Mouse (Mus musculus): ENCODE measurements around the gene Spaca6. TPM values are rescaled to one million over a fixed set of nuclear protein-coding genes. Genes with fewer than 3 reads are reported as not detected.
A peak's percentile ranks its signal among the peaks of the same experiment; 100 is the strongest.
"Not testable (repeated sequence)": the region's sequence is repeated elsewhere in the genome, so short reads cannot be mapped to it uniquely, and the experiment has no call there.

Spaca6 gene
- polyA plus RNA-seq, 1 experiment from 2014 or later, result 43.0 TPM

DNA sequence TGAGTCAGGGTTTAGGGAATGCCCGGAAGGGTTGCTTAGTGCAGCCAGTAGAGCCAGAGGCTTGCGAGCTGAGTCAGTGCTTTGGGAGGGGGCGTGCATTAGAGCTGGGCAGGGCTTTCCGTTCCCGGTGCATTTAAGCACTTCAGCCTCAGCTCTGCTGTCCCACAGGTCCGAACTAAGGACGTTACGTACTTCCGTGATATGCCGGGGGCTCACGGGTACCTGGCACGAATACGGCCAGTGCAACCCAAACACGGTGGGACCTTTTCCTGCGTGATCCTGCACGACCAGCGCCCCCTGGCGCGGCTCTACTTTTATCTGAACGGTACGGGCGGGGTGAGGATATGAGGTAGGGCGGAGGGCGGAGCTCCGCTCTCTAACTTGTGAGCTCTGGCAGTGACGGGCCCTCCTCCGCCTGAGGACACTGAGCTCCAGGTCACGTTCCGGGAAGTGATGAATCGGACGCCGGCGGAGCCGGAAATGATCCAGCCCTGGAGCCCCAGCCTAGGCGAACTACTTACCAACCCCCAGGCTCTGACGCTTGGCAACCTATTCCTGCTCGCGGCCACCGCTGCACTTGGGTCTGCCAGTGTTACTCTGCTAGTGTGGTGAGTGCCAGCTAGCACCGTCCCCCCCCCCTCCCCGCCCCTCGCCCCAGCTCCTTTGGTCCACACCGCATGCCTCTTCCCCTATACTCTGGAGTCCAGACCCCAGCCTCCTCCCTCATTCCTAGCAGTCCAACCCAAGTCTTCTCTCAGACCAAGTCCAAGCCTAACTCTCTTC lies 11.2 kb downstream of the Spaca6 start:
- Histone ChIP-seq H3K4me1 (replicated peaks; ENCODE audit: control insufficient read depth, insufficient read depth, low read length) (peaks cover 15% of the 10 kb centered on the region; the same call in 1 of the 2 replicates), H3K9ac (ENCODE audit: low read length) (peak overlapping the region; percentile 54), H3K4me2 (ENCODE audit: low read depth, low read length, severe bottlenecking) (peak overlapping the region; percentile 60), H3K27ac (ENCODE audit: low read depth, low read length) (peak overlapping the region; percentile 57), H3K27me3 (ENCODE audit: control insufficient read depth, insufficient read depth, low read length) (no peaks in the 10 kb centered on the region), H3K4me3 (ENCODE audit: low read depth, low read length) (peak overlapping the region; percentile 40), H3K36me3 (ENCODE audit: control insufficient read depth, insufficient read depth, low read length) (no peaks in the 10 kb centered on the region; the same call in 1 of the 2 replicates), H3K9me3 (ENCODE audit: control insufficient read depth, low read length) (no peaks in the 10 kb centered on the region)
- DNase-seq (ENCODE audit: low spot score) (peak; percentile 92), ATAC-seq (replicated peaks; ENCODE audit: low FRiP score) (peak; percentile 96)
- 1% methylated on average over 41 of the region's 43 CpGs for WGBS

DNA sequence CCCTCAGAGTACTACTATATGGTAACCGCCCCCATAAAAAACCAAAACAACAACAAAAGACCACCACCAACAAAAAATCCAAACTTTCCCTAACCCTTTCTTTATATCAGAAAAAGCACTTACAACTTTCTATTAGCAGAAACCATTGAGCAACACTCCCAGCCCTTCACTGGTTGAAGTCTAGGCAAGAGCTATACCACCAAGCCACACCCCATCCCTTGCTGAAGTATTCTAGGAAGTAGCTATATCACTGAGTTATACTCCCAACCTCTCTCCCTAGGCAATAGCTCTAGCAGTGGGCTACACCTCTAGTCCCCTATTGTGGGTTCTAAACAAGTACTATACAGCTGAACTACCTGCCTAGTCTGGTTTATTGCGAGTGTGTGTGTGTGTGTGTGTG lies 12.3 kb downstream of the Spaca6 start:
- H3K9ac ChIP-seq (ENCODE audit: low read length), result no peak overlapping the region
- no peak for ATAC-seq (replicated peaks; ENCODE audit: low FRiP score)
- H3K9me3 ChIP-seq (ENCODE audit: control insufficient read depth, low read length), result no peaks in the 10 kb centered on the region
- no peaks in the 10 kb centered on the region for H3K27me3 ChIP-seq (ENCODE audit: control insufficient read depth, insufficient read depth, low read length)
- H3K36me3 ChIP-seq (ENCODE audit: control insufficient read depth, insufficient read depth, low read length), result no peaks in the 10 kb centered on the region; the same call in 1 of the 2 replicates
- no peak overlapping the region; the same call in 1 of the 2 replicates for H3K4me2 ChIP-seq (ENCODE audit: low read depth, low read length, severe bottlenecking)
- no peak overlapping the region for H3K27ac ChIP-seq (ENCODE audit: low read depth, low read length)
- DNase-seq (ENCODE audit: low spot score), result no peak
- H3K4me1 ChIP-seq (replicated peaks; ENCODE audit: control insufficient read depth, insufficient read depth, low read length), result peaks cover 15% of the 10 kb centered on the region; the same call in 1 of the 2 replicates
- no peak overlapping the region for H3K4me3 ChIP-seq (ENCODE audit: low read depth, low read length)
- WGBS, result 98% methylated on average over 2 of the region's 2 CpGs

DNA sequence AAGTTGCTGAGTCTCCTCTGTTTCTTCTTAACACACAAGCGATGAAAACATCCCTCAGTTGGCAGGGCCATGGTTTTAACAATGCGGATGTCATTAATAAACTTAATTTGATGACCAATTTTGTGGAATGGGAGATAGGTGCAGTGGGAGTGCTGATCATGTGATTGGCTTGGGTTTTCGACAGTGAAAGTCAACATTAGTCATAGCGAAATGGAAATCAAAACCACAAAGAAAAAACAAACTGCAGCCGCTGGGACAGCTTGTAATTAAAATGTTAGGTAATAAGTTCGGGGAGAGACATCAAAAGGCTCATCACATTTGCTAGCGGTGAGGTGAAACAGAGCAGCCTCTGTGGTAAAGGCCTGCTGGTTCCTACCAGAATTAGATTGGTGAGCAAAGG lies 13.8 kb downstream of the Spaca6 start:
- Histone ChIP-seq H3K27me3 (ENCODE audit: control insufficient read depth, insufficient read depth, low read length) (no peaks in the 10 kb centered on the region), H3K27ac (ENCODE audit: low read depth, low read length) (no peak overlapping the region), H3K36me3 (ENCODE audit: control insufficient read depth, insufficient read depth, low read length) (no peaks in the 10 kb centered on the region; the same call in 1 of the 2 replicates), H3K4me1 (replicated peaks; ENCODE audit: control insufficient read depth, insufficient read depth, low read length) (peaks cover 12% of the 10 kb centered on the region; the same call in 1 of the 2 replicates), H3K9me3 (ENCODE audit: control insufficient read depth, low read length) (no peaks in the 10 kb centered on the region), H3K4me2 (ENCODE audit: low read depth, low read length, severe bottlenecking) (no peak overlapping the region), H3K4me3 (ENCODE audit: low read depth, low read length) (no peak overlapping the region), H3K9ac (ENCODE audit: low read length) (no peak overlapping the region)
- DNase-seq (ENCODE audit: low spot score) (no peak), ATAC-seq (replicated peaks; ENCODE audit: low FRiP score) (no peak)
- 93% methylated on average over 7 of the region's 7 CpGs for WGBS

DNA sequence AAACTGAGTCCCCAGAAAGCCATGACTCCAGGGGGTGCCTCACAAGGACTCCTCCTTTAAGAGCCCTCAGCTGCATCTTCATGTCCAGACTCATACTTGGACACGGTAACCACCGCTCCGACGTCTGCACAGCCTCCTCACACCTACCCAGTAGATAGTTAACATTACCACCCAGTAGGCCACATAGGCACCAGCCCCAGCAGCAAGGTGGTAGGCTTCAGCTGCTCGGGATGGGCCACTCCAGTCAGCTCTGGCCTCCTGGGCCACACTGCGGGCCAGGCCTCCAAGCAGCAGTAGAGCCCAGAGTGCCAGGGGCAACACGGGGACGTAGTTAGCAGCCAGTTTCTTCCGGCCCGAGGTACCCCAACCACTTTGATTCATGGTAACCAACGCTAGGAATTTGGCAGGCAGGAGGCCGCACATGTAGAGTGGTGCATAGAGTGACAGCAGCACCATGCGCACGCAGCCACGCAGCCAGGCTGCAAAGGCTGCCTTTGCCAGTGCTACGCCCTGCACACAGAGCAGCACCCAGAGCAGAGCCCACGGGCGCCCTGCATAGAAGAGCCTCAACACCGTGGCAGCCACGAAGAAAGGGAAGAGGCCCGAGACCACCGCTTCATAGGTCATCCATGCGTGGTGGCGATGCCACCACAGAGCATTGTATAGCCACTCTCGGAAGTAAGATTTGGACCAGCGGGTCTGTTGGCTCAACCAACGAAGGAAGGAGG lies 16.7 kb downstream of the Spaca6 start:
- H3K27ac ChIP-seq (ENCODE audit: low read depth, low read length), result no peak overlapping the region
- H3K4me2 ChIP-seq (ENCODE audit: low read depth, low read length, severe bottlenecking), result no peak overlapping the region
- ATAC-seq (replicated peaks; ENCODE audit: low FRiP score), result peak; percentile 37
- no peaks in the 10 kb centered on the region for H3K9me3 ChIP-seq (ENCODE audit: control insufficient read depth, low read length)
- DNase-seq (ENCODE audit: low spot score), result no peak
- 82% methylated on average over 27 of the region's 27 CpGs for WGBS
- H3K4me1 ChIP-seq (replicated peaks; ENCODE audit: control insufficient read depth, insufficient read depth, low read length), result 0 out of 2 replicates have a peak, but pooled peaks cover 2% of the 10 kb centered on the region
- H3K36me3 ChIP-seq (ENCODE audit: control insufficient read depth, insufficient read depth, low read length), result no peaks in the 10 kb centered on the region; the same call in 1 of the 2 replicates
- H3K27me3 ChIP-seq (ENCODE audit: control insufficient read depth, insufficient read depth, low read length), result no peaks in the 10 kb centered on the region
- no peak overlapping the region for H3K4me3 ChIP-seq (ENCODE audit: low read depth, low read length)
- H3K9ac ChIP-seq (ENCODE audit: low read length), result no peak overlapping the region

DNA sequence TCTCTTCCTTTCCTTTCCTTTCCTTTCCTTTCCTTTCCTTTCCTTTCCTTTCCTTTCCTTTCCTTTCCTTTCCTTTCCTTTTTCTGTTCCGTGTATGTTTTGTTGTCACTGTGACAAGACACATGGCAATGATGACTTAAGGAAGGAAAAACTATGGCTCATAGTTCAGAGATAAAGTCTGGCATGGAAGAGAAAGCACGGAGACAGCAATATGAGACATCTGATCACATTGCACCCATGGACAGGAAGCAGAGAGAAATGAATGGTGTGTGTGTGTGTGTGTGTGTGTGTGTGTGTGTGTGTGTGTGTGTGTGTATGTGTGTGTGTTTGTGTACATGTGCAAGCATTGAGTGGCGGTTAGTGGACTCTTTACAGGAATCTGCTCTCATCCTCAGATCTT lies 17.6 kb downstream of the Spaca6 start:
- not testable (repeated sequence) for H3K27ac ChIP-seq (ENCODE audit: low read depth, low read length); ATAC-seq (replicated peaks; ENCODE audit: low FRiP score); H3K36me3 ChIP-seq (ENCODE audit: control insufficient read depth, insufficient read depth, low read length); H3K27me3 ChIP-seq (ENCODE audit: control insufficient read depth, insufficient read depth, low read length); H3K4me2 ChIP-seq (ENCODE audit: low read depth, low read length, severe bottlenecking); H3K9ac ChIP-seq (ENCODE audit: low read length); H3K9me3 ChIP-seq (ENCODE audit: control insufficient read depth, low read length); H3K4me1 ChIP-seq (replicated peaks; ENCODE audit: control insufficient read depth, insufficient read depth, low read length); DNase-seq (ENCODE audit: low spot score); H3K4me3 ChIP-seq (ENCODE audit: low read depth, low read length)
- WGBS, result 94% methylated on average over 3 of the region's 3 CpGs

DNA sequence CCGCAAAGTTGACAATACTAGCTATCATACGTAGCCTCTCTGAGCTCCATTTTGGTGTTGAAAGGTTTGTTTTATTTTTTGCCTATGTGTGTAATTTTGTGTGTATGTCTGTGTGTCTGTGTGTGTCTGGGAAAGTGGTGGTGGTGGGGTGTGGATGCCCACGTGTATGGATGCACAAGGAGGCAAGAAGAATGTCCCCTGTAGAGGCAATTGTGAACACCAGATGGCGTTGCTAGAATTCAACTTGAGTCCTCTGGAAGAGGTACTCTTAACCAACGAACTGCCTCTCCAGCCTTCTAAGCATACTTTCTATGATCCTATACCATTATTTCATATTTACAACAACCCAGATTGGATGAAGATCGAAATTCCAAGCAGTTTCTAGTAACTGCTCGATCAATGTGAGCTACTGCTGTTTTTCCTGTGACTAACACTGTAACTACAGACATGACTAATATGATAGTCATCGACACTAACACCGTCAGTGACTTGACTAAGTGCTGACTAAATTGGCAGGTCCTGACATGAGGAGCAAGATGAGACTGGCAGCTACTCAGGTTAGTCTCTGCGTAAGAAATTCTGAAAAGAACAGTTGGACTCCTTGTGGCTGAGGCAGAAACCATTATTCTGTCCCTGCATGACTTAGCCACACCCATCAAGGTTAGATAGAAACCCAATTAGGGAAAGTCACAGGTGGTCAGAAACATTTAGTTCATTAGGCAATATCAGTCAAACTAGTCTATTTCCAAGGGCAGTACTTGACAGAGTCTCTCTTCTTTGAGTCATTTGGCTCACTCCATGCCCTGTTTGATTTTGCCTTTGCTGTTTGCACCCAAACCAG lies 18.4 kb downstream of the Spaca6 start:
- no peak for DNase-seq (ENCODE audit: low spot score)
- H3K36me3 ChIP-seq (ENCODE audit: control insufficient read depth, insufficient read depth, low read length), result no peaks in the 10 kb centered on the region; the same call in 1 of the 2 replicates
- no peaks in the 10 kb centered on the region for H3K9me3 ChIP-seq (ENCODE audit: control insufficient read depth, low read length)
- peaks cover 4% of the 10 kb centered on the region; the same call in 1 of the 2 replicates for H3K27me3 ChIP-seq (ENCODE audit: control insufficient read depth, insufficient read depth, low read length)
- no peak for ATAC-seq (replicated peaks; ENCODE audit: low FRiP score)
- H3K4me3 ChIP-seq (ENCODE audit: low read depth, low read length), result no peak overlapping the region
- 71% methylated on average over 10 of the region's 10 CpGs for WGBS
- no peak overlapping the region for H3K27ac ChIP-seq (ENCODE audit: low read depth, low read length)
- H3K9ac ChIP-seq (ENCODE audit: low read length), result no peak overlapping the region
- no peaks in the 10 kb centered on the region for H3K4me1 ChIP-seq (replicated peaks; ENCODE audit: control insufficient read depth, insufficient read depth, low read length)
- no peak overlapping the region for H3K4me2 ChIP-seq (ENCODE audit: low read depth, low read length, severe bottlenecking)

DNA sequence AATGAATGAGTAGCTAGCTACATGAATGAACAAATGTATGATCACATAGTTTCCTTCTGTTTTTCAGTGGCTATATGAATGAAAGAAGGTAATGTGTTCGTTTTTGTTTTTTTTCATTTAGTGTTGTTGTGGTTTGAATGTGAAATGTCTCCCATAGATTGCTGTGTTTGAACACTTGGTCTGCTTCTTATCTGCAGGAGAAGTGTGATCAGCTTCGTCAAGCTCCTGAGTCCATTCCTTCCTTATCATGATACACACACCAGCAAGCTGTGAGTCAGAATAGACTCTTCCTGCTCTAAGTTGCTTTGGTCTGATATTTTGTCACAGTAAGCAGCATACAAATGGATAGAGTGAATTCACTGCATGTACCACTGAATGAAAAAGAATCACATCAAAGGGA lies 22.0 kb downstream of the Spaca6 start:
- WGBS, result 82% methylated on average over 2 of the region's 2 CpGs
- DNase-seq (ENCODE audit: low spot score), result no peak
- Histone ChIP-seq H3K27me3 (ENCODE audit: control insufficient read depth, insufficient read depth, low read length) (peaks cover 4% of the 10 kb centered on the region; the same call in 1 of the 2 replicates), H3K4me2 (ENCODE audit: low read depth, low read length, severe bottlenecking) (no peak overlapping the region), H3K36me3 (ENCODE audit: control insufficient read depth, insufficient read depth, low read length) (no peaks in the 10 kb centered on the region), H3K27ac (ENCODE audit: low read depth, low read length) (no peak overlapping the region), H3K9ac (ENCODE audit: low read length) (no peak overlapping the region), H3K4me3 (ENCODE audit: low read depth, low read length) (no peak overlapping the region), H3K9me3 (ENCODE audit: control insufficient read depth, low read length) (no peaks in the 10 kb centered on the region), H3K4me1 (replicated peaks; ENCODE audit: control insufficient read depth, insufficient read depth, low read length) (no peaks in the 10 kb centered on the region)
- ATAC-seq (replicated peaks; ENCODE audit: low FRiP score), result no peak
